Mouse (Mus musculus) midbrain, embryonic 13.5 days (tissue): ENCODE results near the gene Cdc25a. TPM values are rescaled to one million over a fixed set of nuclear protein-coding genes. Genes with fewer than 3 reads are reported as not detected.

Experiments
- ATAC-seq: fragments of 200-750 bp; cut with Nextera tagmentation; 2 replicates; pipeline ENCODE4 v1.8.0; 2017; ENCODE audit warnings: mild to moderate bottlenecking, moderate TSS enrichment, moderate library complexity
- H3K27ac ChIP-seq: fragments of 300-500 bp; sonication (generic); 2 replicates; pipeline ENCODE4 v1.5.1; 2015; ENCODE audit warnings: inconsistent platforms, mild to moderate bottlenecking, moderate library complexity
- H3K27me3 ChIP-seq: fragments of 300-500 bp; sonication (generic); 2 replicates; pipeline ENCODE4 v1.6.1; 2015; ENCODE audit warnings: mild to moderate bottlenecking, inconsistent platforms
- H3K36me3 ChIP-seq: fragments of 300-500 bp; sonication (generic); 2 replicates; pipeline ENCODE4 v1.6.1; 2015; ENCODE audit warnings: mild to moderate bottlenecking, inconsistent platforms
- H3K4me1 ChIP-seq: fragments of 300-500 bp; sonication (generic); replicated peaks from 2 replicates; pipeline ENCODE4 v1.6.1; 2015; ENCODE audit warnings: inconsistent platforms
- H3K4me2 ChIP-seq: fragments of 300-500 bp; sonication (generic); replicated peaks from 2 replicates; pipeline ENCODE4 v1.6.1; 2015; ENCODE audit warnings: moderate library complexity, mild to moderate bottlenecking, inconsistent platforms
- H3K4me3 ChIP-seq: fragments of 300-500 bp; sonication (generic); replicated peaks from 2 replicates; pipeline ENCODE4 v1.5.1; 2015; ENCODE audit warnings: mild to moderate bottlenecking, inconsistent platforms
- H3K9ac ChIP-seq: fragments of 300-500 bp; sonication (generic); replicated peaks from 2 replicates; pipeline ENCODE4 v1.6.1; 2015; ENCODE audit warnings: mild to moderate bottlenecking, inconsistent platforms
- H3K9me3 ChIP-seq: fragments of 300-500 bp; sonication (generic); 2 replicates; pipeline ENCODE4 v1.6.1; 2016; ENCODE audit warnings: mild to moderate bottlenecking, inconsistent platforms
- WGBS: fragments of 180-500 bp; shearing (Covaris S2); methylation state at CpG from one replicate; pipeline ENCODE4 v1.1.7; 2015; 5-methylcytosine and 5-hydroxymethylcytosine counted together
- polyA plus RNA-seq: library from polyadenylated mRNA; unstranded; fragments of >200 nt; fragmentation: Nextera tagmentation; extraction: Ambion mirVana; gene quantifications from 2 replicates; pipeline ENCODE4 v1.2.1, GENCODE M21; 2015

The Cdc25a gene
- polyA plus RNA-seq, 1 experiment from 2014 or later, result 20.2 TPM

DNA sequence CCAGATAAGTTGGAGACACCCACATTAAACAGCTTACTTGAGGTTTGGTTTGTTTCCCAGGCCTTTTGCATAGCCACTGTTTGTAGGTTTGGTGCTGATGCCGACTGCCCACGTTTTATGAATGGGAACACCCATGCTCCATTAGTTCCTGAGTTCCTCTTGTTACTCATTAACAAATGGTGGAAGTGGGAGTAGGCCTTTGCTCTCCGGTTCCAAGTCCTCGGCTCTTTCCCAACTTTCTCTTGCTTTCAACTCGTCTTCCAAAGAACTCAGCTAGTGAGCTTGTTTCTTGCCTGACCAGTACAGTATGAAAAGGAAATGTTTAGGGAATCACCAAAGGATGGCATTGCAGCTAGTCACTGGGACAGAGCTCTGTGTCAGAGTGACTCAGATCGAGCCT is 20.2 kb downstream of the Cdc25a start:
- no peak overlapping the region for H3K27ac ChIP-seq
- no peaks in the 10 kb centered on the region for H3K27me3 ChIP-seq
- no peak for ATAC-seq
- 92% methylated on average over 6 of the region's 6 CpGs for WGBS
- H3K9ac ChIP-seq, result no peak overlapping the region
- H3K9me3 ChIP-seq, result no peaks in the 10 kb centered on the region
- H3K4me2 ChIP-seq, result no peak overlapping the region
- H3K36me3 ChIP-seq, result peaks cover 30% of the 10 kb centered on the region
- H3K4me1 ChIP-seq, result no peaks in the 10 kb centered on the region; the same call in 1 of the 2 replicates
- no peak overlapping the region for H3K4me3 ChIP-seq

- 86% methylated on average over 8 of the region's 8 CpGs for WGBS
- no peak for ATAC-seq
- H3K4me3 ChIP-seq, result no peak overlapping the region
- no peaks in the 10 kb centered on the region for H3K27me3 ChIP-seq
- no peak overlapping the region for H3K9ac ChIP-seq
- H3K36me3 ChIP-seq, result peaks cover 21% of the 10 kb centered on the region
- no peak overlapping the region for H3K27ac ChIP-seq
- no peaks in the 10 kb centered on the region; the same call in 1 of the 2 replicates for H3K4me1 ChIP-seq
- no peaks in the 10 kb centered on the region for H3K9me3 ChIP-seq
- no peak overlapping the region for H3K4me2 ChIP-seq
Observed at GRCm38 (mm10) chr9:109896253-109897150, 21.1 kb downstream of the Cdc25a start.

DNA sequence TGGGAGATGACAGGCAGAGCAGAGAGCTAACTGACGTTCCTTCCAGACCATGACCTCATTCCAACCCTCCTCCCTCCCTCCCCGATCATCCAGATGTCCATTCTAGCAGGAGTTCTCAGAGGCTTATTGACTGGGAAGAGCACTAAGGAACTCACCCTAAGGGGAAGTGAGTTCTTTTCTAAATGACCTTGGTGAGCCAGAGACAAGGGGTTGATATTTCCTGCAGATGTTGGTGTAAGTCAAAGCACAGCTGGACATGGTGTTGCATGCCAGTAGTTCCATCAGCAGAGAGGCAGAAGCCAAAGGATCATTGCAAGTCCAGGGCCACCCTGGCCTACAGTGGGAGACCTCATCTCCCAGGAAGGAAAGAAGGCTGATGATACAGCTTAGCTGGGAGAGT is 22.6 kb downstream of the Cdc25a start:
- H3K9ac ChIP-seq, result no peak overlapping the region
- no peak overlapping the region for H3K4me2 ChIP-seq
- WGBS, result 70% methylated on average over 2 of the region's 2 CpGs
- no peaks in the 10 kb centered on the region; the same call in 1 of the 2 replicates for H3K4me1 ChIP-seq
- no peak for ATAC-seq
- peaks cover 11% of the 10 kb centered on the region for H3K36me3 ChIP-seq
- H3K9me3 ChIP-seq, result no peaks in the 10 kb centered on the region
- H3K27me3 ChIP-seq, result no peaks in the 10 kb centered on the region
- no peak overlapping the region for H3K4me3 ChIP-seq
- H3K27ac ChIP-seq, result no peak overlapping the region

GRCm38 (mm10) chr9:109899361-109899760 is 24.0 kb downstream of the Cdc25a start:
- Histone ChIP-seq H3K4me3 (no peak overlapping the region), H3K9ac (no peak overlapping the region), H3K36me3 (peaks cover 5% of the 10 kb centered on the region; the same call in 1 of the 2 replicates), H3K27ac (no peak overlapping the region), H3K9me3 (no peaks in the 10 kb centered on the region), H3K27me3 (no peaks in the 10 kb centered on the region), H3K4me1 (no peaks in the 10 kb centered on the region; the same call in 1 of the 2 replicates), H3K4me2 (no peak overlapping the region)
- 68% methylated on average over 10 of the region's 15 CpGs for WGBS
- ATAC-seq, result no peak

DNA sequence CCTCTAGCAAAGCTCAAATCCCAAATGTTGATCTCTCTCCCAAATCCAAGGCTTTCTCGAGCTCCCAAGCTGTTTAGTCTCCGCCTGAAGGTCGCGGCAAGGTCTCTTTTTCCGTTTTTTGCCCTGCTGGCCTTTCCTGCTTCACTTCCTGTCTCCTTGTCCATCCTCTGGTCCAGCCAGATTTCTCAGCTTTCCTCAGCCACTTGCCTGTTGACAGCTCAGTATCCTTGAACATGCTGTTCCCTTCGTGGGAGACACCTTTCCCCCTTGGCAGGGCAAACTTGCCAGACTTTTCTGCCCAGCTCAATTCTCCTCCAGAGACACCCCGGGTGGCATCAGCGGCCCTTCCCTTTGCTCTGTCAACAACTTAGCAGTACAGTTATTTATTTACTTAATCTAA is 24.4 kb downstream of the Cdc25a start:
- WGBS, result 82% methylated on average over 8 of the region's 8 CpGs

DNA sequence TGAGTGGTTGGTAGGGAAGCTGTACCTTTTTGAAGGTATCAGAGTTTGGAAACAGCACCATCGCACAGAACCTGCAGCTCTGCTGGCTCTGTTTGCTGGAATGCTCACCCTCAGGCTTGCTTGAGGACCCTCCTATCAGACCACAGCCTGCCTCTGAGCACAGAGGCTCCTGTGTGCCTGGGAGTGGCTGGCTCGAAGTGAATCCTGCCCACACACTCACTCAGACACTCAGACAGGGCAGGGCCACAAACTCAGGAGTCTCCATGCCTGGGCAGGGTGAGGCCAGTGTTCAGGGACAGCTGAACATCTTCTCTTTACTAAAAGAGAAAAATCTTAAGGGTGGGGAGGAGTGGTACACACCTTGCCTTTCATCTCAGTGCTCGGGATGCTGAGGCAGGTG is 25.2 kb downstream of the Cdc25a start:
- Histone ChIP-seq H3K27ac (no peak overlapping the region), H3K4me3 (no peak overlapping the region), H3K9ac (no peak overlapping the region), H3K4me2 (no peak overlapping the region), H3K9me3 (no peaks in the 10 kb centered on the region), H3K36me3 (peaks cover 3% of the 10 kb centered on the region; the same call in 1 of the 2 replicates), H3K27me3 (no peaks in the 10 kb centered on the region), H3K4me1 (no peaks in the 10 kb centered on the region)
- 89% methylated on average over 3 of the region's 3 CpGs for WGBS
- no peak for ATAC-seq

More for the DNA sequence above, 24.4 kb downstream of the Cdc25a start:
- Histone ChIP-seq H3K27me3 (no peaks in the 10 kb centered on the region), H3K27ac (no peak overlapping the region), H3K9ac (no peak overlapping the region), H3K4me1 (no peaks in the 10 kb centered on the region), H3K36me3 (peaks cover 5% of the 10 kb centered on the region; the same call in 1 of the 2 replicates), H3K4me3 (no peak overlapping the region), H3K9me3 (no peaks in the 10 kb centered on the region), H3K4me2 (no peak overlapping the region)
- no peak for ATAC-seq

DNA sequence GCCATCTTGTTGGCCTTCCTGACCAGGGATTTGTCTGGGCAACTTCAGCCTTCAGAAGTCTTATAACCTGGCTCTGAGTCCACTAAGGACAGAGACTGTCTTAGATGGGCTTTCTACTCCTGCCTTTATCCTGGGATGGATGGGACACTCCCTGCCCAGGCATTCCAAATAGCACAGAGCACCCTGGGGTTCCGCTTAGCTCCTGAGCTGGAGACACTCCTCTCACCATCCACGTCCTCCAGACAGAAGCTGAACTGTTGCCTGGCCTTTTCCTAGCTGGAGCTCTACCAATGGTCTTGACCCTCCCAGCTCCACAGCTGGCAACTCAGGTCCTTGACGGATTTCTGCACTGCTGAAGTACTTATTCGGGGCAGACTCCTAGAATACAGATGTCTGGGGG is 26.9 kb downstream of the Cdc25a start:
- ATAC-seq, result no peak
- 63% methylated on average over 4 of the region's 4 CpGs for WGBS
- Histone ChIP-seq H3K27ac (no peak overlapping the region), H3K9ac (no peak overlapping the region), H3K4me1 (no peaks in the 10 kb centered on the region), H3K27me3 (no peaks in the 10 kb centered on the region), H3K4me3 (no peak overlapping the region), H3K9me3 (no peaks in the 10 kb centered on the region), H3K36me3 (no peaks in the 10 kb centered on the region), H3K4me2 (no peak overlapping the region)

DNA sequence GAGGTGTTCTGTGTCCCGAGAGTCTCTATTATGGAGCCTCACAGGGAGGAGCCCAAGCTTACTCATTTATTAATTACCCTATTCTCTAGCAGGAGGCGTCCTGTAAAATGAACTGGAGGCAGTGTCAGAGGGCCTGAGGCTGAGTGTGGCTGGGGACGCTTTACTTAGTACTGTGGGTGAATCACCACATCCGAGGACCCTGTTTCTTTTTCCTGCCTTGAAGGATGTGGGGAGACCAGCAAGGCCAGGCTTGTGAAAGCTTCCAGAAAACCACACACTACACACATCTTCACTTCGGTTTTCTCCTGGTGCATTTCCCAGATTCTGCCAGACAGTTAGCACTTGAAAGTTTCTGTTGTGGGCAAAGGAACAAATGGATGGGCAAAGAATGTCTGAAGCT is 27.4 kb downstream of the Cdc25a start:
- WGBS, result 68% methylated on average over 5 of the region's 5 CpGs
- no peak for ATAC-seq
- Histone ChIP-seq H3K4me3 (no peak overlapping the region), H3K4me2 (no peak overlapping the region), H3K4me1 (no peaks in the 10 kb centered on the region), H3K36me3 (no peaks in the 10 kb centered on the region), H3K27me3 (no peaks in the 10 kb centered on the region), H3K9ac (no peak overlapping the region), H3K9me3 (no peaks in the 10 kb centered on the region), H3K27ac (no peak overlapping the region)

GRCm38 (mm10) chr9:109907300-109907699 is 31.9 kb downstream of the Cdc25a start:
- Histone ChIP-seq H3K27ac (no peak overlapping the region), H3K36me3 (no peaks in the 10 kb centered on the region), H3K4me1 (no peaks in the 10 kb centered on the region), H3K4me3 (no peak overlapping the region), H3K9me3 (no peaks in the 10 kb centered on the region), H3K9ac (no peak overlapping the region), H3K27me3 (no peaks in the 10 kb centered on the region), H3K4me2 (no peak overlapping the region)
- no peak for ATAC-seq
- 59% methylated on average over 8 of the region's 8 CpGs for WGBS

DNA sequence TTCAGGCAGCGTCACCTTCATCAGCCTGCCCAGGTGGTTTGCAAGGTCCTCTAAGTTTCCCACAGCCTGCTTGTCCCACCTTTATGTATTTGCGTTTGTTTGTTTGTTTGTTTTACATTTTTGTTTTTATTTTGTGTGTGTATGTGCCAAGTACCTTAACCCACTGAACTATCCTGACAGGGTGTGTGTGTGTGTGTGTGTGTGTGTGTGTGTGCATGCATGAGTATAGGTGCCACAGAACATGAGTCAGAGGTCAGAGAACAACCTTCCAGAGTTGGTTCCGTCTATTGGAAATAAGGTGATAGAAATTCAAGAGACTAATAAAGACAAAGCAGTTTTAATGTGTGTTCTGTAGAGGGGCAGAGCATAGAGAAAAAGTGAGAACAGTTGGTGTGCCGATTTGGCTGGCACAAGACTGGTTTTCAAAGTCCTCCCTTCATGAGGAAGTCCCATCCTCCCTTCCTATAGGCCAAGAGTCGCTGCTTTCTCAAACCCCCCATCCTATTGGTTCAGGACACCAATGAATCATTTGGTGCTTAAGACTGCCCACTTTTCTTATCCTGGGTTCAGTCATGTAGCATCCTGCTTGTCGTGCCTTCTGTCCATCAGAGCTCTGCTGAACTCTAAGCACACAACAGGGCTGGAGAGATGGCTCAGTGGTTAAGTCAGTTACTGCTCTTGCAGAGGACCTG is 32.5 kb downstream of the Cdc25a start:
- Histone ChIP-seq H3K4me2 (no peak overlapping the region), H3K4me1 (no peaks in the 10 kb centered on the region), H3K9me3 (no peaks in the 10 kb centered on the region), H3K36me3 (no peaks in the 10 kb centered on the region), H3K27ac (no peak overlapping the region), H3K4me3 (no peak overlapping the region), H3K9ac (no peak overlapping the region), H3K27me3 (no peaks in the 10 kb centered on the region)
- ATAC-seq, result no peak
- 82% methylated on average over 6 of the region's 6 CpGs for WGBS

DNA sequence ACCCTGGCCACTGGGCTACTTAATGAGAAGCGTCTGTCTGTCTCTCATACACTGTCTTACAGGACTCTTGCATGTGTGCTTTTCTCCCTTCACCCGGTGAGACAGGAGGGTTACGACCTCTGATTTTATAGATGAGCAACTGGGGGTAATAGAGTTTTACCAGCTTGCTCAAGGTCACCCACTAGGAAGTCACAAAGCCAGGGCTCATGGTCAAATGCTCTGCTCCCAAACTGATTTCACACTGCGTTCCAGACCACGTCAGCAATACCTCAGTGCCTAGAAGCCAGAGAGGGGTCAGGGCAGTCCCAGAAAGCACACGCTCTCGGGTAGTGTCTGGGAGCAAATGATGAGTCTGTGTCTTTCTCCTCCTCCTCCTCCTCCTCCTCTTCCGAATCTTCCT is 33.7 kb downstream of the Cdc25a start:
- Histone ChIP-seq H3K27ac (no peak overlapping the region), H3K9ac (no peak overlapping the region), H3K4me2 (no peak overlapping the region), H3K4me1 (no peaks in the 10 kb centered on the region), H3K27me3 (no peaks in the 10 kb centered on the region), H3K9me3 (no peaks in the 10 kb centered on the region), H3K36me3 (no peaks in the 10 kb centered on the region), H3K4me3 (no peak overlapping the region)
- WGBS, result 87% methylated on average over 8 of the region's 8 CpGs
- no peak for ATAC-seq

DNA sequence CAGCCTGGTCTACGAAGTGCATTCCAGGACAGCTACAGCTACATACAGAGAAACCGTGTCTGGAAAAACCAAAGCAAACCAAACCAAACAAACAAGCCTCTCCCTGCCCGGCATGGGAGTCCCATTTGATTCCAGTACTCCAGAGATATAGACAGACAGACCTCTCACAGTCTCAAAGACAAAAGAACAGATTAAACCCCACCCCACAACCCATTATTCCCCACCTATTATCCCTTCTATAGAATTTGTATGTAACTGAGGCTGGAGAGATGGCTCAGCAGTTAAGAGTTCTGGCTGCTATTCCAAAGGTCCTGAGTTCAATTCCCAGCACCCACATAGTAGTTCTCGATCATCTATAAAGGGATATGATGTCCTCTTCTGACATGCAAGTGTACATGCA is 34.5 kb downstream of the Cdc25a start:
- H3K27ac ChIP-seq, result no peak overlapping the region
- H3K4me1 ChIP-seq, result no peaks in the 10 kb centered on the region
- no peak overlapping the region for H3K4me2 ChIP-seq
- H3K36me3 ChIP-seq, result no peaks in the 10 kb centered on the region
- H3K9ac ChIP-seq, result no peak overlapping the region
- H3K27me3 ChIP-seq, result no peaks in the 10 kb centered on the region
- 91% methylated on average over 4 of the region's 4 CpGs for WGBS
- H3K9me3 ChIP-seq, result no peaks in the 10 kb centered on the region
- no peak overlapping the region for H3K4me3 ChIP-seq
- no peak for ATAC-seq
